Mouse (Mus musculus): ENCODE data around the gene Zfp992.
"Not testable (repeated sequence)": the region's sequence is repeated elsewhere in the genome, so short reads cannot be mapped to it uniquely, and the experiment has no call there.

Gene Zfp992

DNA sequence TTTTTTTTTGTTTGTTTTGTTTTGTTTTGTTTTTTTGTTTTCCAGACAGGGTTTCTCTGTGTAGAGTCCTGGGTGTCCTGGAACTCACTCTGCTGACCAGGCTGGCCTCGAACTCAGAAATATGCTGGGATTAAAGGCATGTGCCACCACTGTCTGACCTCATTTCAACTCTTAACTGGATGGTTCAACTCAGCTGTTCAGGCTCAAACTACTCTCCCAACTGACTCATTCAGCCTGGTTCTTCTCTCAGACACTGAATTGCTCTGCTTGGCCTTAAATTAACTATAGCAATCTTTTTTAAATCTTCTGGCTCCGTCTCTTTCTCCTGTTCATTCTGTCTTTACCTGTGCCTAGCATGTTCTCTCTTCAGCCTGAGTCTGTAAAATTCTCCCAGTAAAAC is 68.3 kb downstream of the Zfp992 start:
- DNase-seq (ENCODE audit: low read depth, low spot score): not testable (repeated sequence)
